Mouse (Mus musculus) midbrain, embryonic 10.5 days (tissue): ENCODE data around the gene Tenm2. TPM values are rescaled to one million over a fixed set of nuclear protein-coding genes. Genes with fewer than 3 reads are reported as not detected.
A peak's percentile ranks its signal among the peaks of the same experiment; 100 is the strongest.

Experiments
- DNase-seq: peaks from one replicate; pipeline ENCODE4 v3.0.0-alpha.2; 2017; ENCODE audit warnings: low spot score
- H3K27ac ChIP-seq: fragments of 300-500 bp; sonication (generic); replicated peaks from 2 replicates; pipeline ENCODE4 v1.5.1; 2016; ENCODE audit warnings: mild to moderate bottlenecking
- H3K27me3 ChIP-seq: fragments of 300-500 bp; sonication (generic); 2 replicates; pipeline ENCODE4 v1.6.1; 2016; ENCODE audit warnings: low read depth, mild to moderate bottlenecking; ENCODE audit not compliant: poor library complexity, severe bottlenecking
- H3K36me3 ChIP-seq: fragments of 300-500 bp; sonication (generic); 2 replicates; pipeline ENCODE4 v1.6.1; 2016; ENCODE audit warnings: mild to moderate bottlenecking, moderate library complexity
- H3K4me1 ChIP-seq: fragments of 300-500 bp; sonication (generic); 2 replicates; pipeline ENCODE4 v1.6.1; 2016
- H3K4me3 ChIP-seq: fragments of 300-500 bp; sonication (generic); 2 replicates; pipeline ENCODE4 v1.5.1; 2016; ENCODE audit warnings: mild to moderate bottlenecking, moderate library complexity
- H3K9me3 ChIP-seq: fragments of 300-500 bp; sonication (generic); replicated peaks from 2 replicates; pipeline ENCODE4 v1.6.1; 2016; ENCODE audit warnings: mild to moderate bottlenecking
- WGBS: fragments of 180-500 bp; shearing (Covaris S2); methylation state at CpG from one replicate; pipeline ENCODE4 v1.1.7; 2016; 5-methylcytosine and 5-hydroxymethylcytosine counted together
- polyA plus RNA-seq: library from polyadenylated mRNA; unstranded; fragments of >200 nt; fragmentation: Nextera tagmentation; extraction: Ambion mirVana; gene quantifications from 2 replicates; pipeline ENCODE4 v1.2.1, GENCODE M21; 2016

Tenm2 gene
- polyA plus RNA-seq, 1 experiment from 2014 or later, result 4.2 TPM

GRCm38 (mm10) chr11:36338424-36338823 lies 897.3 kb downstream of the Tenm2 start:
- 82% methylated on average over 4 of the region's 4 CpGs for WGBS
- no peak for DNase-seq
- no peak overlapping the region for H3K4me3 ChIP-seq
- no peaks in the 10 kb centered on the region for H3K9me3 ChIP-seq
- H3K36me3 ChIP-seq, result no peaks in the 10 kb centered on the region
- H3K27me3 ChIP-seq, result no peaks in the 10 kb centered on the region
- no peak overlapping the region for H3K27ac ChIP-seq
- peaks cover 19% of the 10 kb centered on the region for H3K4me1 ChIP-seq

GRCm38 (mm10) chr11:36337063-36337462 lies 898.7 kb downstream of the Tenm2 start:
- Histone ChIP-seq H3K27me3 (no peaks in the 10 kb centered on the region), H3K9me3 (no peaks in the 10 kb centered on the region), H3K4me3 (no peak overlapping the region), H3K36me3 (no peaks in the 10 kb centered on the region), H3K4me1 (peaks cover 23% of the 10 kb centered on the region), H3K27ac (no peak overlapping the region)
- DNase-seq, result no peak
- WGBS, result 90% methylated on average over 6 of the region's 6 CpGs

GRCm38 (mm10) chr11:36335147-36335546 lies 900.6 kb downstream of the Tenm2 start:
- H3K27ac ChIP-seq, result no peak overlapping the region
- peaks cover 33% of the 10 kb centered on the region for H3K4me1 ChIP-seq
- no peaks in the 10 kb centered on the region for H3K36me3 ChIP-seq
- no peaks in the 10 kb centered on the region for H3K9me3 ChIP-seq
- H3K27me3 ChIP-seq, result no peaks in the 10 kb centered on the region
- no peak for DNase-seq
- 46% methylated on average over 5 of the region's 5 CpGs for WGBS
- no peak overlapping the region for H3K4me3 ChIP-seq

- peaks cover 33% of the 10 kb centered on the region for H3K4me1 ChIP-seq
- 14% methylated on average over 7 of the region's 7 CpGs for WGBS
- H3K27me3 ChIP-seq, result no peaks in the 10 kb centered on the region
- DNase-seq, result peak; percentile 37
- no peaks in the 10 kb centered on the region for H3K36me3 ChIP-seq
- H3K9me3 ChIP-seq, result no peaks in the 10 kb centered on the region
- H3K4me3 ChIP-seq, result no peak overlapping the region
- H3K27ac ChIP-seq, result no peak overlapping the region
Observed at GRCm38 (mm10) chr11:36334100-36334735, 901.5 kb downstream of the Tenm2 start.

- no peaks in the 10 kb centered on the region for H3K36me3 ChIP-seq
- no peaks in the 10 kb centered on the region for H3K27me3 ChIP-seq
- peaks cover 33% of the 10 kb centered on the region for H3K4me1 ChIP-seq
- WGBS, result 79% methylated on average over 12 of the region's 12 CpGs
- no peak overlapping the region for H3K4me3 ChIP-seq
- no peak overlapping the region for H3K27ac ChIP-seq
- no peak for DNase-seq
- no peaks in the 10 kb centered on the region for H3K9me3 ChIP-seq
Observed at GRCm38 (mm10) chr11:36332222-36332621, 903.5 kb downstream of the Tenm2 start.

- H3K27ac ChIP-seq, result no peak overlapping the region
- WGBS, result 86% methylated on average over 13 of the region's 13 CpGs
- peaks cover 33% of the 10 kb centered on the region for H3K4me1 ChIP-seq
- no peak overlapping the region for H3K4me3 ChIP-seq
- DNase-seq, result no peak
- no peaks in the 10 kb centered on the region for H3K27me3 ChIP-seq
- H3K36me3 ChIP-seq, result no peaks in the 10 kb centered on the region
- no peaks in the 10 kb centered on the region for H3K9me3 ChIP-seq
Observed at GRCm38 (mm10) chr11:36331408-36332178, 904.2 kb downstream of the Tenm2 start.

GRCm38 (mm10) chr11:36327243-36327642 lies 908.5 kb downstream of the Tenm2 start:
- H3K4me3 ChIP-seq, result no peak overlapping the region
- H3K27ac ChIP-seq, result no peak overlapping the region
- no peaks in the 10 kb centered on the region for H3K36me3 ChIP-seq
- DNase-seq, result no peak
- H3K4me1 ChIP-seq, result peaks cover 11% of the 10 kb centered on the region
- no peaks in the 10 kb centered on the region for H3K9me3 ChIP-seq
- no peaks in the 10 kb centered on the region for H3K27me3 ChIP-seq
- 88% methylated on average over 5 of the region's 5 CpGs for WGBS

GRCm38 (mm10) chr11:36309317-36309716 lies 926.4 kb downstream of the Tenm2 start:
- Histone ChIP-seq H3K4me3 (no peak overlapping the region), H3K9me3 (no peaks in the 10 kb centered on the region), H3K27me3 (no peaks in the 10 kb centered on the region), H3K4me1 (0 out of 2 replicates have a peak, but pooled peaks cover 12% of the 10 kb centered on the region), H3K36me3 (no peaks in the 10 kb centered on the region), H3K27ac (no peak overlapping the region)
- no peak for DNase-seq
- 87% methylated on average over 4 of the region's 4 CpGs for WGBS

DNA sequence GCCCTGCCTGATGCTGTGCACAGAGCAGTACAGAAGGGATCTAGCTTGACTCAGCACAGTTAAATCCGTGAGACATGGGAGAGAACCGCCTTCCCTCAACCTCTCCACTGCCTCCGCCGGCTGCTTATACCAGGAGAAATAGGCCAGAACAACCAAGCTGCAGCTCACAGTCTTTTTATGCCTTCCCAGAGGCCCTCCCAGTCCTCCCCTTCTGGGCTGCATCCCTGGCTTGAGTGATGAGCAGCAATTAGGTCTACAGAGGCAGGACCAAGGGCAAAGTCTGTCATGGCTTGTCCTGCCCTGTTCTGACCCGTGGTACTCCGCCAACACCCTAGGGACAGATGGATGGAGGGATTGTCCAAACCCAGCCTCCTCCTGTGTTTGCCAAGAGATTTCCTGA lies 928.5 kb downstream of the Tenm2 start:
- DNase-seq, result no peak
- no peak overlapping the region for H3K27ac ChIP-seq
- WGBS, result 93% methylated on average over 6 of the region's 6 CpGs
- H3K27me3 ChIP-seq, result no peaks in the 10 kb centered on the region
- peaks cover 14% of the 10 kb centered on the region for H3K4me1 ChIP-seq
- no peaks in the 10 kb centered on the region for H3K9me3 ChIP-seq
- no peak overlapping the region for H3K4me3 ChIP-seq
- no peaks in the 10 kb centered on the region for H3K36me3 ChIP-seq

- no peak for DNase-seq
Observed at GRCm38 (mm10) chr11:36305348-36305950, 930.3 kb downstream of the Tenm2 start.

DNA sequence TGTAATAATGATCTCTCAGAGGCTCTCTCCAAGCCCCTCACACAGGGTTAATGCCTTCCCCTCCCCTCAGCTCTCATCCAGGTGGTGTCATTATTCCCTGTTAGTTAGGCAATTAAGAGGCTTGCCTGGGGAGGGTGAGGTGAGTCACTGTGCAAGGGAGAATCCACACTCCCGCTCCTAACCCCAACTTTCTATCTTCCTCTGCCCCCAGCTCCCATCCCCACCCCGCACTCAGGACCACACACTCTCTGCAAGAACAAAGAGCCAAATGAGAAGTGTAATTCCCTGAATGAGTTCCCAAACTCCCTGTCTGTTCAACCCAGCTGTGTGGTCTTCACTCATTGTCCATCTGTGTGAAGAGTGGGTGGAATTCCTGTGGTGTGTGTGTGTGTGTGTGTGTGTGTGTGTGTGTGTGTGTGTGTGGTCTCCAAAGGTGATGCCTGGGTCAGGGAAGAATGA lies 932.8 kb downstream of the Tenm2 start:
- 49% methylated on average over 2 of the region's 2 CpGs for WGBS
- Histone ChIP-seq H3K36me3 (no peaks in the 10 kb centered on the region), H3K4me3 (no peak overlapping the region), H3K9me3 (no peaks in the 10 kb centered on the region), H3K4me1 (peaks cover 13% of the 10 kb centered on the region), H3K27ac (no peak overlapping the region), H3K27me3 (no peaks in the 10 kb centered on the region)
- DNase-seq, result no peak

More at GRCm38 (mm10) chr11:36305348-36305950, 930.3 kb downstream of the Tenm2 start:
- no peak overlapping the region for H3K27ac ChIP-seq
- no peaks in the 10 kb centered on the region for H3K27me3 ChIP-seq
- no peak overlapping the region for H3K4me3 ChIP-seq
- no peaks in the 10 kb centered on the region for H3K36me3 ChIP-seq
- no peaks in the 10 kb centered on the region for H3K9me3 ChIP-seq
- 92% methylated on average over 10 of the region's 10 CpGs for WGBS
- H3K4me1 ChIP-seq, result peaks cover 8% of the 10 kb centered on the region

- Histone ChIP-seq H3K36me3 (no peaks in the 10 kb centered on the region), H3K4me1 (peaks cover 13% of the 10 kb centered on the region), H3K27me3 (no peaks in the 10 kb centered on the region), H3K9me3 (no peaks in the 10 kb centered on the region), H3K27ac (no peak overlapping the region), H3K4me3 (no peak overlapping the region)
- 82% methylated on average over 7 of the region's 7 CpGs for WGBS
- no peak for DNase-seq
Observed at GRCm38 (mm10) chr11:36302096-36302495, 933.7 kb downstream of the Tenm2 start.

- no peak for DNase-seq
- H3K4me1 ChIP-seq, result peaks cover 10% of the 10 kb centered on the region
- H3K27me3 ChIP-seq, result no peaks in the 10 kb centered on the region
- H3K9me3 ChIP-seq, result no peaks in the 10 kb centered on the region
- WGBS, result 92% methylated on average over 3 of the region's 3 CpGs
- no peak overlapping the region for H3K27ac ChIP-seq
- H3K36me3 ChIP-seq, result no peaks in the 10 kb centered on the region
- no peak overlapping the region for H3K4me3 ChIP-seq
Observed at GRCm38 (mm10) chr11:36296568-36296967, 939.2 kb downstream of the Tenm2 start.
